Mouse (Mus musculus): ENCODE measurements at regions not wholly inside any gene's neighbourhood (a gene's known extent, or its start where the extent isn't known, plus 50 kb on each side); places are given as distances from the start of the nearest gene placed in this dataset.

GRCm38 (mm10) chrX:158451792-158452191 is 408.7 kb upstream of the Cnksr2 start:
- Histone ChIP-seq H3K27me3 (replicated peaks; ENCODE audit: insufficient read depth, low read length) (no peaks in the 10 kb centered on the region), H3K4me2 (replicated peaks; ENCODE audit: low read depth, low read length) (no peak overlapping the region), H3K4me1 (ENCODE audit: insufficient read depth, low read depth, low read length) (no peaks in the 10 kb centered on the region), H3K4me3 (ENCODE audit: low read depth, low read length) (no peak overlapping the region), H3K27ac (ENCODE audit: low read length) (no peak overlapping the region), H3K36me3 (ENCODE audit: insufficient read depth, low read length) (no peaks in the 10 kb centered on the region), H3K9ac (replicated peaks; ENCODE audit: low read depth) (no peak overlapping the region), H3K9me3 (ENCODE audit: low read length) (no peaks in the 10 kb centered on the region)
- 83% methylated on average over 2 of the region's 2 CpGs for WGBS
- ATAC-seq = no peak
- TF ChIP-seq CTCF (IDR thresholded peaks at IDR 0.05) = no peak
- no peak for TF ChIP-seq EP300 (IDR thresholded peaks at IDR 0.05)
- DNase-seq (ENCODE audit: low spot score) = no peak

GRCm38 (mm10) chrX:158423554-158424258 is 380.6 kb upstream of the Cnksr2 start:
- peak; percentile 67 for TF ChIP-seq EP300 (IDR thresholded peaks at IDR 0.05)
- no peak for TF ChIP-seq CTCF (IDR thresholded peaks at IDR 0.05)
- WGBS = 52% methylated on average over 2 of the region's 2 CpGs
- ATAC-seq = peak; percentile 81

GRCm38 (mm10) chrX:158394184-158394894 is 351.2 kb upstream of the Cnksr2 start:
- no peak for DNase-seq (ENCODE audit: low spot score)

More at GRCm38 (mm10) chrX:158423554-158424258, 380.6 kb upstream of the Cnksr2 start:
- DNase-seq (ENCODE audit: low spot score) = peak; percentile 61
- Histone ChIP-seq H3K9me3 (ENCODE audit: low read length) (no peaks in the 10 kb centered on the region), H3K4me1 (ENCODE audit: insufficient read depth, low read depth, low read length) (no peaks in the 10 kb centered on the region), H3K36me3 (ENCODE audit: insufficient read depth, low read length) (no peaks in the 10 kb centered on the region), H3K9ac (replicated peaks; ENCODE audit: low read depth) (no peak overlapping the region), H3K27ac (ENCODE audit: low read length) (no peak overlapping the region), H3K27me3 (replicated peaks; ENCODE audit: insufficient read depth, low read length) (no peaks in the 10 kb centered on the region), H3K4me2 (replicated peaks; ENCODE audit: low read depth, low read length) (no peak overlapping the region), H3K4me3 (ENCODE audit: low read depth, low read length) (no peak overlapping the region)

DNA sequence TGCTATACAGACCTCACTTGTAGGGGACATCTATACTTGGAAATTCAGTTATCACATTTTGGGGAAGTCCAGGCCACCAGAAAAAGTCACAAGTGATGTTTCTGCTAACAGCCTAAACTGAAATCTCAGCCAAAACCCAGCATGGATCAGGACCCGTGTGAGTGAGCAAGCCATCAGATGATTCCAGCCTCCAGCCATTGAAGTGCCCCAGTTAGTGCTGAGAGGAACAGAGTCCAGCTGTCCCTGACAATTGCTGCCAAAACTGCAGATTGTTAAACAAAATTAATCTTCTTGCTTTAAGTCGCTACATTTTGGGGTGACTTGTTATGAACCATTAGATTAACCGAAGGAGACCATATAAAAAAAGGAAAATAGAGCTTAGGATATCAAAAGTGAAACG is 332.7 kb upstream of the Cnksr2 start:
- Histone ChIP-seq H3K9ac (replicated peaks; ENCODE audit: low read depth) (no peak overlapping the region), H3K4me2 (replicated peaks; ENCODE audit: low read depth, low read length) (no peak overlapping the region), H3K36me3 (ENCODE audit: insufficient read depth, low read length) (no peaks in the 10 kb centered on the region), H3K9me3 (ENCODE audit: low read length) (no peaks in the 10 kb centered on the region), H3K27ac (ENCODE audit: low read length) (no peak overlapping the region), H3K4me1 (ENCODE audit: insufficient read depth, low read depth, low read length) (no peaks in the 10 kb centered on the region), H3K27me3 (replicated peaks; ENCODE audit: insufficient read depth, low read length) (no peaks in the 10 kb centered on the region), H3K4me3 (ENCODE audit: low read depth, low read length) (no peak overlapping the region)
- no peak for TF ChIP-seq EP300 (IDR thresholded peaks at IDR 0.05)
- no peak for TF ChIP-seq CTCF (IDR thresholded peaks at IDR 0.05)
- peak; percentile 8 for DNase-seq (ENCODE audit: low spot score)
- 0 out of 2 replicates have a peak, but pooled peaks have one; percentile 38 for ATAC-seq
- WGBS = 46% methylated on average over 4 of the region's 4 CpGs

More at GRCm38 (mm10) chrX:158394184-158394894, 351.2 kb upstream of the Cnksr2 start:
- H3K4me2 ChIP-seq (replicated peaks; ENCODE audit: low read depth, low read length) = no peak overlapping the region
- H3K36me3 ChIP-seq (ENCODE audit: insufficient read depth, low read length) = no peaks in the 10 kb centered on the region
- no peak overlapping the region for H3K4me3 ChIP-seq (ENCODE audit: low read depth, low read length)
- no peak overlapping the region for H3K9ac ChIP-seq (replicated peaks; ENCODE audit: low read depth)
- no peak for ATAC-seq
- H3K27ac ChIP-seq (ENCODE audit: low read length) = no peak overlapping the region
- TF ChIP-seq EP300 (IDR thresholded peaks at IDR 0.05) = no peak
- no peaks in the 10 kb centered on the region for H3K27me3 ChIP-seq (replicated peaks; ENCODE audit: insufficient read depth, low read length)
- 85% methylated on average over 4 of the region's 4 CpGs for WGBS
- H3K4me1 ChIP-seq (ENCODE audit: insufficient read depth, low read depth, low read length) = no peaks in the 10 kb centered on the region
- no peaks in the 10 kb centered on the region for H3K9me3 ChIP-seq (ENCODE audit: low read length)

- no peak for ATAC-seq
- Histone ChIP-seq H3K36me3 (ENCODE audit: insufficient read depth, low read length) (no peaks in the 10 kb centered on the region), H3K27me3 (replicated peaks; ENCODE audit: insufficient read depth, low read length) (no peaks in the 10 kb centered on the region), H3K4me3 (ENCODE audit: low read depth, low read length) (no peak overlapping the region), H3K9me3 (ENCODE audit: low read length) (no peaks in the 10 kb centered on the region), H3K4me1 (ENCODE audit: insufficient read depth, low read depth, low read length) (no peaks in the 10 kb centered on the region), H3K4me2 (replicated peaks; ENCODE audit: low read depth, low read length) (no peak overlapping the region), H3K9ac (replicated peaks; ENCODE audit: low read depth) (no peak overlapping the region), H3K27ac (ENCODE audit: low read length) (no peak overlapping the region)
- TF ChIP-seq EP300 (IDR thresholded peaks at IDR 0.05) (no peak), CTCF (IDR thresholded peaks at IDR 0.05) (no peak)
- DNase-seq (ENCODE audit: low spot score) = no peak
- WGBS = 71% methylated on average over 2 of the region's 2 CpGs
Observed at GRCm38 (mm10) chrX:158373219-158373618, 330.1 kb upstream of the Cnksr2 start.
